Mouse (Mus musculus): Measurements from ENCODE around the gene Exosc3. TPM values are rescaled to one million over a fixed set of nuclear protein-coding genes. Genes with fewer than 3 reads are reported as not detected.

Exosc3 gene
- polyA plus RNA-seq, 1 experiment from 2014 or later, result 86.7 TPM

GRCm38 (mm10) chr4:45331139-45331538 is 11.4 kb downstream of the Exosc3 start:
- Histone ChIP-seq H3K27ac (replicated peaks) (no peak overlapping the region), H3K9me3 (no peaks in the 10 kb centered on the region), H3K27me3 (peaks cover 3% of the 10 kb centered on the region; the same call in 1 of the 2 replicates), H3K4me2 (replicated peaks) (no peak overlapping the region), H3K9ac (replicated peaks) (no peak overlapping the region), H3K4me3 (no peak overlapping the region), H3K36me3 (no peaks in the 10 kb centered on the region), H3K4me1 (no peaks in the 10 kb centered on the region)
- no peak for ATAC-seq (ENCODE audit: low FRiP score, low read depth)
- 89% methylated on average over 7 of the region's 7 CpGs for WGBS

DNA sequence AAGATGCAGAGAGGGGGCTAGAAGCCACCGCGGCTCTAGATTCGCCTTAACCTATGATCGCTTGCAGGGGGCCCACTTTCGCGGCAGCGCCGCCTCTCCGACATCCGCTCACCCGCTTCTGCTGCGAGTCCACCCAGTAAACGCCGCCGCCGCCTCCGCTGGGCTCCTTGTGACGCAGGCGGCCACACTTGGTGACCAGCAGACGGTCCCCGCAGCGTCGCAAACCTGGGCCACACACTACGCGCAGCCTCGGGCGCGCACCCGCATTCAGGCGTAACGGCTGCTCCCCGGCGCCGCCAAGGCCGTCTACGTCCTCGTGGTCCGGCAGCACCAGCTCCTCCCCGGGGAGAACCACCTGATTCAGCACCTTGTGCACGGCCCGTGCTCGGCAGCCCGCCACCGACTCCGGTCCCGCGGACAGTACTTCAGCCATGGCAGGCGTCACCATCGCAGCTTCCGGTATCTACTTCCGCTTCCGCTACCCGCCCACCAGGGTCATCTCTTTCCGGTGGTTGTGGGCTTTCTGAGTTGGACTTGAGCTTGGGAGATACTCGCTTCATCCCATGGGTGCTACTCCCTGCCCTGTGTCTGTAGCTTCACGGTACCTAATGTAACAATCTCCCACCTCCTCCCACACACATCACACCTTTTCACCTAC is 22.2 kb downstream of the Exosc3 start:
- Histone ChIP-seq H3K36me3 (peaks cover 28% of the 10 kb centered on the region), H3K4me2 (replicated peaks) (peak overlapping the region; percentile 79), H3K27me3 (peaks cover 22% of the 10 kb centered on the region), H3K4me1 (peaks cover 14% of the 10 kb centered on the region), H3K4me3 (peak overlapping the region; percentile 89), H3K9ac (replicated peaks) (peak overlapping the region; percentile 92), H3K9me3 (no peaks in the 10 kb centered on the region), H3K27ac (replicated peaks) (peak overlapping the region; percentile 87)
- under 1% methylated on average over 56 of the region's 56 CpGs for WGBS
- peak; percentile 82 for ATAC-seq (ENCODE audit: low FRiP score, low read depth)

DNA sequence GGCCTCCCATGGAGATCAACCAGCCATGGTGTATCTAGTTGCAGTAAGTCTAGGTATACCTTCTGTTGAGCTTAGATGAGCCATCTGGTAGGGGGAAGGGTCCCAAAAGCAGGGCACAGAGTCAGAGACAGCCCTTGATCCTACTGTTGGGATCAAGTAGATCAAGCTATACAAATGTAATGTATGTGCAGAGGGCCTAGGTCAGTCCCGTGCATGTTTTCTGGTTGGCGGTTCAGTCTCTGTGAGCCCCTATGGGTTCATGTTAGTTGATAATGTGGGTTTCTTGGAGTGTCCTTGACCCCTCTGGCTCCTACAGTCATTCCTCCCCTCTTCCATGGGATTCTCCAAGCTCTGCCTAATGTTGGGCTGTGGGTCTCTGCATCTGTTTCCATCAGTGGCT is 31.5 kb downstream of the Exosc3 start:
- Histone ChIP-seq H3K36me3 (peaks cover 58% of the 10 kb centered on the region), H3K4me3 (no peak overlapping the region), H3K27ac (replicated peaks) (no peak overlapping the region), H3K9ac (replicated peaks) (no peak overlapping the region), H3K27me3 (no peaks in the 10 kb centered on the region), H3K4me2 (replicated peaks) (no peak overlapping the region), H3K9me3 (no peaks in the 10 kb centered on the region), H3K4me1 (no peaks in the 10 kb centered on the region)
- no peak for ATAC-seq (ENCODE audit: low FRiP score, low read depth)
- WGBS, result 92% methylated on average over 2 of the region's 2 CpGs

- 0 out of 2 replicates have a peak, but pooled peaks cover 3% of the 10 kb centered on the region for H3K9me3 ChIP-seq
- peaks cover 59% of the 10 kb centered on the region for H3K36me3 ChIP-seq
- no peak overlapping the region for H3K4me3 ChIP-seq
- ATAC-seq (ENCODE audit: low FRiP score, low read depth), result no peak
- 92% methylated on average over 6 of the region's 6 CpGs for WGBS
- H3K27me3 ChIP-seq, result no peaks in the 10 kb centered on the region
- no peak overlapping the region for H3K9ac ChIP-seq (replicated peaks)
- no peaks in the 10 kb centered on the region for H3K4me1 ChIP-seq
- H3K27ac ChIP-seq (replicated peaks), result no peak overlapping the region
- no peak overlapping the region for H3K4me2 ChIP-seq (replicated peaks)
Observed at GRCm38 (mm10) chr4:45308606-45309005, 33.9 kb downstream of the Exosc3 start.

GRCm38 (mm10) chr4:45308046-45308445 is 34.5 kb downstream of the Exosc3 start:
- Histone ChIP-seq H3K9me3 (0 out of 2 replicates have a peak, but pooled peaks cover 3% of the 10 kb centered on the region), H3K27me3 (no peaks in the 10 kb centered on the region), H3K4me1 (no peaks in the 10 kb centered on the region), H3K4me3 (no peak overlapping the region), H3K4me2 (replicated peaks) (no peak overlapping the region), H3K27ac (replicated peaks) (no peak overlapping the region), H3K36me3 (peaks cover 61% of the 10 kb centered on the region), H3K9ac (replicated peaks) (no peak overlapping the region)
- WGBS, result 37% methylated on average over 11 of the region's 11 CpGs
- ATAC-seq (ENCODE audit: low FRiP score, low read depth), result no peak

DNA sequence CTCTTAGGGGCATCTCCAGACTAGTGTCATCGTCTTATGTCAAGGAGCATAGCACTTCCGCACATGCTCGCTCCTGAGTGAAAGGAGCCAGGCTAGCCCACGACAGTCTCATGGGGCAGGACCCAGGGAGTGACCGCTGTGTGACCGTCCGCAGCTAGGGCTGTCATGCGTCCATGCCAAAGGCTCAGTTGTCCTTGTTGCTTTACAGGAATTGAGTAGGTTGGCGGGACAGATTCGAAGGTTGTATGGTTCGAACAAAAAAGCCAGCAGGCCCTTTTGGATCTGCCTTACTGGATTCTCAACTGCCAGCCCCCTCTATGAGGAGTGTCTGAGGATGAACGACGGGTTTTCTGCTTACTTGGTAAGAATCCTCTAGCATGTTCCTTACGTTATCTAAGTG is 37.0 kb downstream of the Exosc3 start:
- Histone ChIP-seq H3K27ac (replicated peaks) (no peak overlapping the region), H3K9ac (replicated peaks) (no peak overlapping the region), H3K4me2 (replicated peaks) (no peak overlapping the region), H3K27me3 (no peaks in the 10 kb centered on the region), H3K4me1 (no peaks in the 10 kb centered on the region), H3K9me3 (0 out of 2 replicates have a peak, but pooled peaks cover 3% of the 10 kb centered on the region), H3K36me3 (peaks cover 79% of the 10 kb centered on the region), H3K4me3 (no peak overlapping the region)
- no peak for ATAC-seq (ENCODE audit: low FRiP score, low read depth)
- 95% methylated on average over 14 of the region's 14 CpGs for WGBS

GRCm38 (mm10) chr4:45296662-45297564 is 45.6 kb downstream of the Exosc3 start, which contains the start of gene Trmt10b:
Gene Trmt10b, plus strand, starts transcription at chr4:45297127.
- Histone ChIP-seq H3K4me3 (peak within 1 kb of the TSS; percentile 86), H3K4me1 (peaks cover 9% of the 10 kb centered on the region), H3K9ac (replicated peaks) (peak within 1 kb of the TSS; percentile 83), H3K27me3 (no peaks in the 10 kb centered on the region), H3K9me3 (no peaks in the 10 kb centered on the region), H3K27ac (replicated peaks) (no peak within 1 kb of the TSS), H3K4me2 (replicated peaks) (peak within 1 kb of the TSS; percentile 88), H3K36me3 (peaks cover 21% of the 10 kb centered on the region)
- 23% methylated on average over 27 of the region's 27 CpGs for WGBS
- peak; percentile 86 for ATAC-seq (ENCODE audit: low FRiP score, low read depth)

DNA sequence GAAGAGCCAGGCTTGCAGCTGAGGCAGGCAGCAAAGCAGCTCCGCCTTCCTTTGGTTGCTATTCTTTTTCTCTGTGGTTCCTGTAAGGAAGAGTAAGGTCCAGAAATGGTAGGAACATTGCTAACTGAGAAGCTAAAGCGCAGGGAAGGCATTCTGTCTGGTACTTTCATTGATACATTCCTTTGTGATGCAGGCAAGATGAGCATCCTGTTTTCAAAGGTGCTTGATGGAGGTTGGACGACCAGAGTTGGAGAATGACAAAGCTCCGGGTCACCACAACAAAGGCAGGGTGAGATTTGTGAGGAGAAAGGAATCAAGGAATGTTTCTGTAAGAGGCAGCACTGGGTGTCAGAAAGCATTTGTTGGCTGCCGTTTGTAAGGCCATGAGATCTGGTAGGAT is 54.6 kb downstream of the Exosc3 start:
- Histone ChIP-seq H3K9me3 (no peaks in the 10 kb centered on the region), H3K9ac (replicated peaks) (no peak overlapping the region), H3K36me3 (no peaks in the 10 kb centered on the region), H3K27ac (replicated peaks) (no peak overlapping the region), H3K4me1 (no peaks in the 10 kb centered on the region), H3K4me2 (replicated peaks) (no peak overlapping the region), H3K4me3 (no peak overlapping the region), H3K27me3 (peaks cover 3% of the 10 kb centered on the region; the same call in 1 of the 2 replicates)
- WGBS, result 71% methylated on average over 5 of the region's 5 CpGs
- ATAC-seq (ENCODE audit: low FRiP score, low read depth), result no peak

DNA sequence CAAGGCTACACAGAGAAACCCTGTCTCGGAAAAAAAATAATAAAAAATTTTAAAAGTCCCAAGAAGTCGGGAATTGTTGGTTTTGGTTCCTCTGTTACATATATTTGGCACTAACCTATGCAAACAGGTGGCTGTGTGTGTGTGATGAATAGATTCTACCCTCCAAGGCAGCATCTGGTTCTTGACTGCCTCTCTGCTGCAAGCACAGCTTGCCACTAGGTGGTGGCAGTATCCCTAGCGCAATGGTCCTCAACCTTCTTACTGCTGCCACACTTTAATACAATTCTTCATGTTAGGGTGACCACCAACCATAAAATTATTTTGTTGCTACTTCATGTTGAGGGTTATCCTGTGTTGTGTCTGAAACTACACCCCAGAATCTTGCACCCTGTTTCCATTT is 56.2 kb downstream of the Exosc3 start:
- Histone ChIP-seq H3K9ac (replicated peaks) (no peak overlapping the region), H3K9me3 (no peaks in the 10 kb centered on the region), H3K27ac (replicated peaks) (no peak overlapping the region), H3K27me3 (peaks cover 3% of the 10 kb centered on the region; the same call in 1 of the 2 replicates), H3K4me1 (no peaks in the 10 kb centered on the region), H3K36me3 (no peaks in the 10 kb centered on the region), H3K4me2 (replicated peaks) (no peak overlapping the region), H3K4me3 (no peak overlapping the region)
- 50% methylated on average over 3 of the region's 3 CpGs for WGBS
- ATAC-seq (ENCODE audit: low FRiP score, low read depth), result no peak

GRCm38 (mm10) chr4:45279981-45280548 is 62.5 kb downstream of the Exosc3 start:
- H3K9me3 ChIP-seq, result no peaks in the 10 kb centered on the region
- H3K27ac ChIP-seq (replicated peaks), result no peak overlapping the region

GRCm38 (mm10) chr4:45279292-45279691 is 63.2 kb downstream of the Exosc3 start:
- H3K9me3 ChIP-seq, result no peaks in the 10 kb centered on the region
- H3K4me2 ChIP-seq (replicated peaks), result no peak overlapping the region
- 63% methylated on average over 8 of the region's 8 CpGs for WGBS
- ATAC-seq (ENCODE audit: low FRiP score, low read depth), result no peak
- no peaks in the 10 kb centered on the region for H3K27me3 ChIP-seq
- no peak overlapping the region for H3K9ac ChIP-seq (replicated peaks)
- no peak overlapping the region for H3K27ac ChIP-seq (replicated peaks)
- no peaks in the 10 kb centered on the region for H3K36me3 ChIP-seq
- no peaks in the 10 kb centered on the region for H3K4me1 ChIP-seq
- H3K4me3 ChIP-seq, result no peak overlapping the region

More at GRCm38 (mm10) chr4:45279981-45280548, 62.5 kb downstream of the Exosc3 start:
- H3K4me3 ChIP-seq, result no peak overlapping the region
- WGBS, result 16% methylated on average over 4 of the region's 4 CpGs
- H3K4me1 ChIP-seq, result no peaks in the 10 kb centered on the region
- no peaks in the 10 kb centered on the region for H3K36me3 ChIP-seq
- ATAC-seq (ENCODE audit: low FRiP score, low read depth), result no peak
- H3K27me3 ChIP-seq, result no peaks in the 10 kb centered on the region
- H3K4me2 ChIP-seq (replicated peaks), result no peak overlapping the region
- no peak overlapping the region for H3K9ac ChIP-seq (replicated peaks)

- no peaks in the 10 kb centered on the region for H3K9me3 ChIP-seq
- 89% methylated on average over 8 of the region's 8 CpGs for WGBS
- no peak overlapping the region for H3K9ac ChIP-seq (replicated peaks)
- no peak overlapping the region for H3K4me2 ChIP-seq (replicated peaks)
- H3K36me3 ChIP-seq, result no peaks in the 10 kb centered on the region
- ATAC-seq (ENCODE audit: low FRiP score, low read depth), result no peak
- H3K27ac ChIP-seq (replicated peaks), result no peak overlapping the region
- no peak overlapping the region for H3K4me3 ChIP-seq
- H3K27me3 ChIP-seq, result no peaks in the 10 kb centered on the region
- peaks cover 7% of the 10 kb centered on the region; the same call in 1 of the 2 replicates for H3K4me1 ChIP-seq
Observed at GRCm38 (mm10) chr4:45275770-45276169, 66.8 kb downstream of the Exosc3 start.
